Mouse (Mus musculus) adrenal gland, adult (tissue): ENCODE results near the gene Aldh3a2.
A peak's percentile ranks its signal among the peaks of the same experiment; 100 is the strongest.
"Not testable (repeated sequence)": the region's sequence is repeated elsewhere in the genome, so short reads cannot be mapped to it uniquely, and the experiment has no call there.

Experiments
- DNase-seq, 2 experiments: peaks; one replicate each; pipeline ENCODE4 v3.0.0; 2022 to 2023; ENCODE audit warnings: low spot score in 1 of 2; ENCODE audit not compliant: inconsistent age in 2 of 2

Aldh3a2 gene

DNA sequence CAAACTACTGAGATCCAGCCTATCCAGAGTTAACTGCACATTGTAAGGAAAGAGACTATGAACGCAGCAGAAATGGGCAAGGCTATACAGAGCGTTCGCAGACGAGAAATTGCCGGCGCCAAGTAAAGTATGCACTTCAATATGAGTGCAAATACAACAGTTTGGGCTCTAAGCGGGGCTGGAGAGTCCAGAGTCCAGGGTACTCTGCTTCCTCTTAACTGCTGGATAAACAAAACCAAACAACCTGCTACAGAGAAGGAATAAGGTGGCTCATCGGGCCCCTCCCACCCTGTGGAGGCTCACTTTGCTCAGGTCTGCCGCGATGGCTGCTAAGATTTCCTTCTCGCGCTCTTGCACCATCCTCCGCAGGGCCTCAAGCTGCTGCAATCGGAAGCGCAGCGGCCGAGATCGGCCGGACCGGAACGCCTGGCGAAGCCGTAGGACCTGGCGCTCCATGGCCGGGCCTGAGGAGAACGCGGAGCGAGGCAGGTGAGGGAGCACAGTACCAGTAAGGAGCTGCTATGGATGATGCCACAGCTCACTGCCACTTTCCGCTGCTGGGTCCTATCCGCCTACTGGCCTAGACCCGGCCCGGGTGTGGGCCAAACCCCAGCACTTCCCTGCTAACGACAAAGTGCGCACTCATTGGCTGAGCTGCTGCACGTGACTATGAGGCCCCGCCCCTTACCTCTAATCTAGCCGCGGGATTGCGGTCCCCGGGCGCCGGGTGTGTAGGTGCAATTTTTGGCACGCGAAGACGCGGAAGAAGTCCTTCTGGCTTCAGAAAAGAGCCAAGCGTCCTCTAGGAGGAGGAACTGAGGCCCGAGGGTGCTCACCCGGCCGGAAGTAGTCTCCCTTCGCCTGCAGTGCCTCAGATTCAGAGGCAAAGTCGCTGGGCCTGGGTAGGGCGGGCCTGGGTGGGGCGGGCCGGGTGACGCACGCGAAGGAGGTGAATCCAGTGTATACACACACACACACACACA, at the start of gene Aldh3a2:
Gene Aldh3a2 (minus strand): TSS at position 914 of the 983 bp plus-strand sequence.
- DNase-seq, result peak; percentile 95 to 98

DNA sequence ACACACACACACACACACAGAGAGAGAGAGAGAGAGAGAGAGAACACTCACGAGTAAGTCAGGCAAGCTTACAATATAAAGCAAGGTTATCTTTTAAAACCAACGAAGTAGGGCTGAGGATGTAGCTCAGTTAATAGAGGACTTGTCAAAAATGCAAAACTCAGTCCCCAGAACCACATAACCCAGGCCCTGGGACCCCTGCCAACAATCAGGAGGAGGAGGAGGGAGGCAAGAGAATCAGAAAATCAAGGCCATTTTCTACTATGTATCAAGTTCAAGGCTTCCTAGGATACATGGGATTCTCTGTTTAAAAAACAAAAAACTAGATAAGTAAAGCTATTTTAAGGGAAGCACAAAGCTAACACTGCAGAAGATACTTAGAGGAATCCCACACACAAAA, 49.6 kb upstream of the Aldh3a2 start:
- peak; percentile 24 to 55 for DNase-seq

DNA sequence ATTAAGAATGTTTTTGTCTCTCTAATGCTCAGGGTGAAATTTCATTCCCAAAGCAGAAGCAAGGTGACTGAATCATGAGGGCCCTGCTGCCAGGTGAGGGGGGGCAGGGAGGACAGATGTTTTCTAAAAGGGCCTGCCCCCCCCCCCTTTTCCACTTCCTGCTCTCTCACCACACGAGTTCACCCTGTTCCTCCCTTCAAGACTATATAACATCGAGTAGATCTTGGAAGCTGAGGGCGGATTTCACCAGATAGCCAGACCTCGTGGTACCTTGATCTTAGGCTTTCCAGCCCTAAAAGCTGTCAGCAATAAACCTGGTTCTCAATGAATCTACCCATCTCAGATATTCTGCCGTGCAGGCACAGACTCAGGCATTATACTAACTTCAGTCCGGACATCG, 43.1 kb upstream of the Aldh3a2 start:
- no peak for DNase-seq

DNA sequence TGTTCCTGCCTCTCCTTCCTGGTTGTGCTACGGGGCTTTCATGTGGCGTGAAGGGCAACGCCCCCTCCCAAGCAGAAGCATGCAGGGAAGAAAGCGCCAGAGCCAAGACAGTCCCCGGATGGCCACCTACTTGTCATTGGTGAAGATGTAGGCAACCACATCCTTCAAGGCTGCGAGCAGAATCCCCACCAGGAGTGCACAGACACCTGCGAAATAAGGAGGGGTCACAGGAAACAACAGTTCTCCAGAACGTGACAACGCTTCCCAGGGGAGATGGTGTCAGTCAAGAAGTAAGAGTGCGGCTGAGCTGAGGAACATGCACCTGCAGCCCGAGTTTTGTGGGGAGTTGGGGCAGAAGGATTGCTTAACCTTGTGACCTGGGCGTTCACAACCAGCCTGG, 42.6 kb upstream of the Aldh3a2 start:
- no peak for DNase-seq

DNA sequence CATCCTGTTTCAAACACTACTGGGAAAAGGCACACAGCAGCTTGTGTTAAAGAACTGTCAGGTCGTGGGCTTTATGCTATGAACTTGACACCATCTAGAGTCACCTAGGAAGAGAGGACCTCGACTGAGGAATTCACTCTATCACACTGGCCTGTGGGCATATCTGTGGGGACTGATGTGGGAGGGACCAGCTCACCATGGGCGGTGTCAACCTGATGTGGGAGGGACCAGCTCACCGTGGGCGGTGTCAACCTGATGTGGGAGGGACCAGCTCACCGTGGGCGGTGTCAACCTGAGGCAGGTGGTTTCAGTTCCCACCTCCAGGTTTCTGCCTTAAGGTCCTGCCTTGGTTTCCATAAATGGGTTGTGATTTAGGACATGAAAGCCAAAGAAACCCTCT, 40.5 kb upstream of the Aldh3a2 start:
- no peak for DNase-seq

DNA sequence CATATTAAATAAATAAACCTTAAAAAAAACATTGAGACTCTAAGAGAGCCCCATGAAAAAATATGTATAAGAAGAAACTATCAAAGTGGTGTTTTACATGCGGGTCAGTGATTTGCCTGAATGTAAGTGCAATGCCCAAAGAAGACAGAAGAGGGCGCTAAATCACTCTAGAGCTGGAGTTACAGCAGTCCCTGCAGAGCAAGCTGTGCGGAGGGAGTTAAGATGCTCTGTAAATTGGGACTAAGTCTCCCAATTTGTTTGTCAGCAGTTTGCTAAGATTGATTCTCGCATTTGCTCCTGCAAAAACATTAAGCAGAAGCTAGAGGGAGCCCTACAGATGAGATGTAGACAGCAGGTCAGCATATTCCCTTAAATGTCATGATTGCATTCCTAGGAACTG, 38.1 kb upstream of the Aldh3a2 start:
- DNase-seq, result peak; percentile 17 to 82

DNA sequence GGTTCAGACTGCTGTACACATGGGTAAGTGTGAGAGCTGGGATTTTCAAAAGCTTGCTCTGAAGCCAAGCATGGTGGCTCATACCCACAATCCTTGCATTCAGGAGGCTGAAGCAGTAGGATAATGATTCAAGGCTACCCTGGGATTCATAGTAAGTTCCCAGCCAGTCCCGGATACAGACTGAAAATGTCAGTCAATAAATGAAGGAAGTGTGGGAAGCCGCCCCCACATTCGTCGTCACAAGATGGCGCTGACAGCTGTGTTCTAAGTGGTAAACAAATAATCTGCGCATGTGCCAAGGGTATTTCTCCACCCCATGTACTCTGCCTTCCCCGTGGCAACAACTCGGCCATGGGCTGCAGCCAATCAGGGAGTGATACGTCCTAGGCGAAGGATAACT, 37.3 kb upstream of the Aldh3a2 start:
- DNase-seq, result not testable (repeated sequence)

DNA sequence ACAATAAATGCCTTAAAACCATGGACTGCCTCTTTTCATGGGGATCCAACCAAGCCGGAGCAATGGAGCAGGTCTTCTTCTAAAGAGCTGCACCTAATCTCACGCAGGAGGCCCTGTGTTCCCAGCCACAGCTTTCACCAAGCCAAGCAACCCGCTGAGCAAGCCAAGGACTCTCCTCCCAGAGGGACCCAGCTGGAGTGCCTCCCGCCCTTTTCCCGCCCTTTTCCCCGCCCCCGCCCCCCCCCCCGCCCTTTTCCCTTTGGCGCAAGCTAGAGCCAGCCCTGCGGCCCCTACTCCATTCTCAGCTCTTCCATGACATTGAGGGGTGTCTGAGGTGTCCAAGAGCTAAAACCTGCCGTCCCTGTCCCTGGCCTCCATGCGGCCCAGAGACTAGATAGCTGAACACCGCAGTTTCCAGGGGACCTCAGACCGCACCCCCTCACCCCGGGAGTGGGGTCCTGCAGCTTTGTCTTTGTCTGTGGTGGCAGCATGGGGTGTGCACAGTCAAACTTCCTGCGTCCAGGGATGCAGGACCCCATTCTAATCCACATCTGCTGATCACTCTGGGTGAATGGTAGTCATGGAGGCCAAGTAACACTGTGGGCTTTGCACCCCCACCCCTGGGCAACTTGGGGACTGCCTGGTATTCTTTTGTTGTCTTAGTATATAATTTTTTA, 33.6 kb upstream of the Aldh3a2 start:
- peak; percentile 24 to 56 for DNase-seq

DNA sequence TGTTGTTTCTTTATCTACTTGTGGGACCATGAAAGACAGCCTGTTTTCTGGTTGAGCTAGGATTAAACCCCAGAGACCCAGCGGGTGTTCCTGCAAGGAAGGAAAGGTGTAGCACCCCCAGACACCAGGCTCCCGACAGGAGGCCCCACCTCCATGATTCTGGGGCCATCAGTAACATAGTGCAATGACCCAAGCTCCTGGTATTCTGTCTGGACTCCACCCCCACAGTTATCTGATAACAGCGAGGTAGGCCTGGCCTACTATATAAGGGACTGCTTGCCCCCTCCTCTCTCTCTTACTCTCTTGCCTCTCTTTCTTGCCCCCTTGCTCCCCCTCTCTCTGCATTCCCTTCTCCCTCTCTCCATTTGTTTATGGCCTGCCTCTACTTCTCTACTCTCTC, 32.9 kb upstream of the Aldh3a2 start:
- DNase-seq, result no peak

DNA sequence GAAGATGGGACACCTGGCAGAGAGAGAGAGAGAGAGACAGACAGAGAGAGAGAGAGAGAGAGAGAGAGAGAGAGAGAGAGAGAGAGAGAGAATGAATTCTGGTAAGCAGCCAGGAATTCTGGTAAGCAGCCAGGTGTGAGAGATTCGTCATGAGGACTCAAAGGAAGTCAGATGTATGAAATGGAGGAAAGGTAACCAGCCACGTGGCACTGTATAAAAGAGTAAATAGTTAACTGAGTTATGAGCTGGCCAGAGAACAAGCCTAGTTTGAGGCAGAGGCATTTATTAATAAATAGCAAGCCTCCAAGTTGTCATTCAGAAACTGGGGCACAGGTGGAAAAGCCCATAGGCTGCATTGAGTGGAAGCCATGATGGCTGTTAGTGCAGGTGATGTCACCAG, 30.6 kb upstream of the Aldh3a2 start:
- DNase-seq, result no peak

DNA sequence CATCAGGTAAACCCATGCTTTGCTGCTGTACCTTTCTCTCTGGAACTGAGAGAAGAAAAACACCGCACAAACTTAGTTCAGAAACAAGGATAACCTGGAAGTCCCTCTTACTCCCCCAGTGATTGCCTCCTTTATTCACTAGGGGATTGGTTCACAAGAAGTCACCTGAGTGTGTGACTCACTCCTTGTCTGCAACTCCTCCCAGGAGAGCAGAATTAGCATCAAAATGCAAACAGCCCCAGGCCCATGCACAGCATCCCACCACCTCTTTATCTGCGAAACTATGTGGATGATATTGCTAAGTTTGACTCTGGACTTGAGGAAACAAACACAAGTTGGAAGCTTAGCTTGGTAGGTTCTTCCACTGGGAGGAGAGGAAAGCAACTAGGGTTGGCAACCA, 30.1 kb upstream of the Aldh3a2 start:
- no peak for DNase-seq

DNA sequence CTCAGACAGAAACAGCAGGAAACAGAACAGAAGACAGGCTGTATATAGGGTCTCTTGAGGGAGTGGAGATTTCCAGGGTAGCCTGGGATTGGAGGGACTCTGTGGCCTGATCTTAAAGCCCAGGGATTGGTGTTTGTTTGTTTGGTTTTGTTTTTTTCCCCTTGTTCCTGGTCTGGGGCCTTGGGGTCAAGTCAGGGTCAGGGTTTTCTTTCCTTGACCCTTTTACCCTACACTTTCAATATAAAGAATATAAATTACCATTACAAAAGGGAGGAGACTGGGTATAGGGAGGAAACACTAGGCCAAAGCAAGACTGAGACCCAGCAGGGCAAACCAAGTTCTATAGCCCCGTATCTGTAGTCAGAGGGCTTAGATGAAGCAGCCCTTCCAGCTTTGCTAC, 29.3 kb upstream of the Aldh3a2 start:
- no peak for DNase-seq

DNA sequence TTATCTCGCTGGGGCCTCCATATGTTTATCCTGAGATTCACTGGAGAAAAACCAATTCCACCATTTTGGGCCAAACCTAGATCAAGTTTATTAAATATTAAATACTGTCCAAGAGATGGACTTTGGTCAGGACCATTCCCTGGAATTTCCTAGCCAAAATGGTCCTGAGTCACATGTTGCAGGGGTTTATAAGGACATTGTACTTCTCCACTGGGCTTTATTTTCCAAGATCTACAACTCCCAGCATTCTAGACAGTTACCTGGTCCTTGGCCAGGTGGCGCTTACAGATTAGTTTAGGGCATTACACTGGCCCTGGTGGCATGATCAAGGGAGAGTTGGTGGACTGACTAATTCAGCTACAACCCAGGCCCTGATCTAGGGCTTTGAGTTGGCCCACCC, 28.3 kb upstream of the Aldh3a2 start:
- DNase-seq, result no peak

DNA sequence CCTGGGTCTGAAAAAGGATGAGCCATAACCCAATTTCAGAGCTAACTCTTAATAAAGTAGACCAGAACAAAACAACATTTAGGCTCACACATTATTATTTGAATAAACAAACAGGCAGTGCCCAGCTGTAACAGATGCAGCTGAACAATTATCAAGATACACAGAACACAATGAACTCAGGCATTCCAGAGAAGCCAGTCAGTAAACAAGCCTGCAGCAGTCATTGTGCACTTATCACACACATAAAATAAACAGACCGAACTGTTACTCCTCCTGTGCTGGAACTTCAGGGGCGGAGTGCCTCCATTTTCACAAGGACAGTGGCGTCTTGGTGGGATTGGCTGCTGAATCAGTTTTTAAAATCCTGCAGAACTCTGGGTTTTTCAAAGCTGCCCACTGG, 27.2 kb upstream of the Aldh3a2 start:
- DNase-seq, result no peak

DNA sequence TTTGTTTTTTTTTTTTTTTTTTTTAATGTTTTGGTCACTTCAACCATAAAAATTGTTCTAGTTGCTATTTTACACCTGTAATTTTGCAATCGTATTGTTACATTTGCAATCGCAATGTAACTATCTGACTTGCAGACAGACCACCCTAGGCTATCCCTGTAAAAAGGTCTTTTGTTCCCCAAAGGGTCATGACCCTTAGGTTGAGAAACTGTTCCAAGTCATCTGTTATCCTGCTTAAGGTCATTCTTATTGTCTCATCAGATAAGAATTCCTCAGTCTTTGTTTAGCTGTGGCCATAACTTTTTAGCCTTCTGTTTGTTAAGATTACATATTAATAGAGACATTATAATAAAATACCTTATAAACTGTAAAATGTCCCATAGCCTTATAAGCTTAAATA, 26.0 kb upstream of the Aldh3a2 start:
- no peak for DNase-seq

DNA sequence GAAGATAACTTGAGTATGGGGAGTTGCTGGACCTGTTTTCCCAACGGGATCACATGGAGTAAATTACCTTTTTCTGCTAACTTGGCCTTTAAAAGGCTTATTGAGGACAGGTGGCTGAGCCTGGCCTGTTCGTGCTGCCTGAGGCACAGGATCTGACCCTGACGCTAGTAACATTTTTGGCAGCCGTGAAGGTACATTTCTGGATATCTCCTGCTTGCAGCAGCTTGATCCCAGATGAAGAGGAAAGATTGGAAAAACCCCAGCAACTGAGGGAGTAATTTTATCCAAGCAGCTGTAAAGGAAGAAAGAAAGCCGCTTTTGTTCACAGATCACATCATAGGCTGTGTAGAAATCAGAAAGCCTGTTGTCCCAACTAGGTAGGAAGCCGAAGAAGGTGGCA, 17.1 kb upstream of the Aldh3a2 start:
- DNase-seq, result peak; percentile 11 to 51

DNA sequence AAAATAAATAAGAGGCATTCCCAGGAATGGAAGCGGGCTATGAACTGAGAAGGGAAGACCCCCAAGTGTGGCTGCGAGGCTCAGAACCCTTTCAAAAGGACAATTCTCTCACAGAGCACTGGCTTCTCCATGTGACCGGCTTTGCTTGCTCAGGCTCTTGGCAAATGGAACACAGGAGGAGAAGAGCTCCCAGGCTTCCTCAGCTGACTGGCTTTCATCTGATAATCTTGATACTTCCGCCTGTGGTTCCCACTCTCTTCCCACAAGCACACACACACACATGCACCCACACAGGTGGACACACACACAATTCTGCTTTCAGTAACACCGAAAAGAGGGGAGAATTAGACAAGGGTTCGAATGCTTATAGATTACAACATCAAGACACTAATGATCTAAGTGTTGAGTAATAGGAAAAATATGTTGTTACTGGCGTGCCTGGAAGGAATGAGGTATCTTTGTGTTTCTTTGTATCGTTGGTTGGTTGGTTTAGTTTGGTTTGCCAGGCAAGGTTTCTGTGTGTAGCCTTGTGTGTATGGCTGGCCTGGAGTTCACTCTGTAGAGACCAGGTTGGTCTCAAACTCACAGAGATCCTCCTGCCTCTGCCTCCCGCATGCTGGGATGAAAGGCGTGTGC, 16.3 kb upstream of the Aldh3a2 start:
- no peak for DNase-seq

DNA sequence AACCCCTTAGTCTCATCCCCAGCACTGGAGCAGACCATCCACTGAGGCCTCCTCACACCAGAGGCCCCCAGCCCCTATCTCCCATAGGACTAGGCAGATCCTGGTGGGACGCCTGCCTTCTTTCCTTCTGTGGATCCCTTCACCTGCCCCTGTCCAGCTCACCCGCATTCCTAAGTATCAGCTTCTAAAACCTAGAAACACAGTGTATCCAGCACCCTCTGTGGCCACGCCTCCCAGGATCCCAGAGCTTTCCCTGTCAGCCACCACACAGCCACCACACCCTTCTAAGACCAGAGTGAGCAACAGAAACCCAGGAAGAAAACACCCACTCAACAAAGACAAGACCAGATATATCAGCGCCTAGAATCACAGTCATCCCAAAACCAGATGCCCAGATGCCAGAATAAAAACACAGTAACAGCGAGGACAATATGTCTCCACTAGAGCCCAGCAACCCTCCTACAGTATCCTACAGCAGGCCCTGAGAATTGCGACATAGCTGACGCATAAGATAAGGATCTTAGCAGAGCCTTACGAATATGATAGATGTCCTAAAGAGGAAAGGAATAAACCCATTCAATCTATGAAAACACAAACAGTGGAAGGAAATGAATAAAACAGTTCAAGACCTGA, 11.3 kb upstream of the Aldh3a2 start:
- peak in 1 of 2 experiments; percentile 48 for DNase-seq

DNA sequence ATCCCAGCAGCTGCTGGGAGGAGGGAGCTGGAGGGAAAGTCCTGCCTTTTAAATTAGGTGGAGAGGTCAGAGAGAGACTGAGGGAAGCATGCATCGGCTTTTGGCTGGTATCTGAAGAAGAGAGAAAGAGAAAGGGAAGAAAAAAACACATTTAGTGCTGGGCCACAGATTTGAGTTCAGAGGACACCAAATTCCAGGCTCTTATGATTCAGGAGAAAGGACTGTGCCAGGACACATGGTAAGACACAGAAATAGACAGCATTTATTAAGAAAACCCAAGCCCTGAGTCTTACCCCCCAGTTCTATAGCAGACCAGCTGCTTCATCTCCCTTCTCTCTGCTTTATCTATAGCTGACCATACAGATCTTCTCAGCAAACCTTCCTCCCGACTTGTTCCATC, 10.7 kb upstream of the Aldh3a2 start:
- no peak for DNase-seq

DNA sequence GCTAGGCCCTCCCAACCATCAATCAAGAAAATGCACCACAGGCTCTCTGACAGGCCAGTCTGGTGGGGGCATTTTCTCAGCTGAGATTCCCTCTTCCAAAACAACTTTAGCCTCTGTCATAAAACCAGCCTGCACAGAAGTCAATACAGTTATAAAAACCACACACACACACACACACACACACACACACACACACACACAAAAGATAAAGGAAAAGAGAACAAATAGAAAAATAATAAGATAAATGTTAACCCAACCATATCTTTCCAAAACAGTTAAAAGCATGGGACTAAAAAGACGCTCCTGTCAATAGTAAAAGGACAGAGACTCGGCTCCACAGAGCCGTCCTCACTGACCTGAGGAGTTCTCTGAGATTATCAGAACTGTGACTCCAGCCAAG, 9.2 kb upstream of the Aldh3a2 start:
- no peak for DNase-seq

DNA sequence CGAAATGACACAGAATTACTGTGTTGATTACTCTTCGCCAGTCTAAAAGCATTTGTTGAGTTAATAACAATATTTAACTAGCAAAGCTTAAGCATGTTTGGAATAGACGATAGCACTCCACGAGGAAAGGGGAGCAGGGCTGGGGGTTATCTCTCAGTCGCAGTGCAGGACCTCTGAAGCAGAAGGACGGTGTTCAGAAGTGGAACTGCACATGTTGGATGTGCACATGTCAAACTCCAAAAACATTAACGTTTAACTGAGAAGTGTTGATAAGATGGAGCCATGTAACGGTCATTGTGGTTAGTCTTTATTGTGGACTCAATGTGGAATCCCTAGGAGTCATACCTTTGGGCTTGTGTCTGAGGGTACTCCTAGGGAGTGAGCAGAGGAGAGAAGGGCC, 7.8 kb upstream of the Aldh3a2 start:
- DNase-seq, result no peak
